Mouse (Mus musculus): ENCODE measurements around the gene Nfs1.
"Not testable (repeated sequence)": the region's sequence is repeated elsewhere in the genome, so short reads cannot be mapped to it uniquely, and the experiment has no call there.

Nfs1 gene

GRCm38 (mm10) chr2:156145486-156146130, 1.6 kb upstream of the Nfs1 start:
- DNase-seq (ENCODE audit: low read depth, low spot score), result no peak

DNA sequence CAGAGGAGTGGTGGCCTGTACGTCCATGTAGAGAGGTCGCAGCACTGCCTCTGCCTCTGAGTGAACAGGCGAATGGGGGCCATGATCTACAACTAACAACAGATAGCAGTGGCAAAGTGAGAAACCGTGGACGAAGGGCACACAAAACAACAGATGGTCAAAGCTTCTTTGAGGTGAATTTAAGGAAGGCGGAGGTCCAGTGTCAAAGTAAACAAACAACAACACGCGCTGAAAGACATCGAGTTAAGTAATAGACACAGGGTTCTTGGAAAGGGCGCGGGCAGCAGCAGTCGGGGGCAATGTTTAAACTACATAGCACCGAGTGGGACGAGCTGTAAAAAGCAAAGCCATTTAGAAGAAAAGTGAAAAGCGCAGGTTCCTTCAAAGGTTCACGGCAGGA, 619 bp downstream of the Nfs1 start:
- DNase-seq (ENCODE audit: low read depth, low spot score), result no peak

DNA sequence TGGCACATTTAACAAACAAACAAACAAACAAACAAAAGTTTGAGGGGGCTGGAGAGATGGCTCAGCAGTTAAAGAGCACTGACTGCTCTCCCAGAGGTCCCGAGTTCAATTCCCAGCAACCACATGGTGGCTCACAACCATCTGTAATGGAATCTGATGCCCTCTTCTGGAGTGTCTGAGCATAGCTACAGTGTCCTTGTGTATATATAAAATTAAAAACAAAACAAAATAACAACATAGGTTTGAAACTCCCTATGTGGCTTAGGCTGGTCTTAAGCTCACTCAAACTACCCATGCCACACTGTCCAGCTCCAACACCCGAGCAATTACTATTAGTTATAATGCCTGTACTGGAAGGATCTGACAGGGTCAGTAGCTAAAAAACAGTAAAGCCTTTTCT, 1.2 kb downstream of the Nfs1 start:
- DNase-seq (ENCODE audit: low read depth, low spot score), result no peak

- peak; percentile 30 for DNase-seq (ENCODE audit: low read depth, low spot score)
Observed at GRCm38 (mm10) chr2:156135695-156136094, 8.3 kb downstream of the Nfs1 start.

GRCm38 (mm10) chr2:156134161-156134560, 9.8 kb downstream of the Nfs1 start:
- DNase-seq (ENCODE audit: low read depth, low spot score), result no peak

- DNase-seq (ENCODE audit: low read depth, low spot score), result no peak
Observed at GRCm38 (mm10) chr2:156126992-156127391, 17.0 kb downstream of the Nfs1 start, which contains the start of gene Gm28036. Gm28036 (minus strand) TSS chr2:156127092.

GRCm38 (mm10) chr2:156123731-156124130, 20.3 kb downstream of the Nfs1 start:
- no peak for DNase-seq (ENCODE audit: low read depth, low spot score)

DNA sequence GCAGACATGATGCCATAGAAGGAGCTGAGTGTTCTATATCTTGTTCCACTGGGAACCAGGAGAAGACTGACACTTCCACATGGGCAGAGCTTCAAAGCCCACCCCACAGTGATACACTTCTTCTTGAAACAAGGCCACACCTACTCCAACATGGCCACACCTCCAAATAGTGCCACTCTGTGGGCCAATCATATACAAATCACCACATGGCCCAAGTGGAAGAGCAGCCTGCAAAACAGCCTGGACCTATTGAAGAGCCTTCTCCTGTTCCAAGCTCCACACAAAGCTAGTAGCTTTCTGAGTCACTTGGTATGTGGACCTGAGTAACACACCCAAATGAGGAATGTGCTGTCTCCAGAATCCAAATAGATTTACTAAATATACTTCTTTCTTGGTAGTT, 24.4 kb downstream of the Nfs1 start:
- DNase-seq (ENCODE audit: low read depth, low spot score), result no peak

- not testable (repeated sequence) for DNase-seq (ENCODE audit: low read depth, low spot score)
Observed at GRCm38 (mm10) chr2:156112080-156112423, 31.9 kb downstream of the Nfs1 start.

- DNase-seq (ENCODE audit: low read depth, low spot score), result peak; percentile 96
Observed at GRCm38 (mm10) chr2:156111358-156112079, 32.5 kb downstream of the Nfs1 start, which contains the start of the genes Cpne1 and Rbm12. Cpne1 (minus strand) TSS chr2:156111965. Rbm12 (minus strand) TSS chr2:156111978.

DNA sequence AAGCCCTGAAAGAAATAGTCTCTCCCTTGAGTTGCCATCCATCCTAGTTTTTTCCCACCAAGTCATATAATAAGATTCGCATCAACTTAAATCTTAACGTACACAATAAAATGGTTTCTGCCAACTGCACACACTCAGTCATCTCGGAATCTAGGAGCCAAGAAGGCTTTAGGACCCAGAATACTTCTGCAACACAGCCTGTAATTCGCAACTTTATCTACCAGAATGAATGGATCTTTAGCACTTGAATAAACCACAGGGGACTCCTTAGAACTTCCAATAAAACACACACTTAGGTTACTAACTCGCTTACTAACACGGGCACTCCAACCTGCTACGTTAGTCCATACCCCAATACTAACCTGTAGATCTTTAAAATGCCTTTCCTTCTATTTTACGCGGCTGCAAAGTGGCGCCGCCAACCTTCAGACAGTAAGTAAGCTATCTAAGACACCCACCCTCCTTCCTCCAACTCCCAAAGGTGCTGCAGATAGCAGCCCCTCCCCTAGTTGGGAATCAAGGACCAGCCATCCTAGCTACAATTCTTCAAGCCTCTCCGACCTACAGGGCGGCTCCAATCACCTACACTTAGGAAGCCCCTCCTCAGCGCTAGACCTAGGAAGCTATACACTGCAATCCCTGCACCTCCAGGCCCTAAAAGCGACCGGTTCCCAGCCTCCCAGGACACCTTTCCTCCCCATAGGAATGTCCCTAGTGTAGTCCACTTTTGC, 33.2 kb downstream of the Nfs1 start:
- DNase-seq (ENCODE audit: low read depth, low spot score), result peak; percentile 44

- DNase-seq (ENCODE audit: low read depth, low spot score), result no peak
Observed at GRCm38 (mm10) chr2:156091926-156092325, 52.1 kb downstream of the Nfs1 start.

GRCm38 (mm10) chr2:156089799-156090198, 54.2 kb downstream of the Nfs1 start:
- no peak for DNase-seq (ENCODE audit: low read depth, low spot score)

DNA sequence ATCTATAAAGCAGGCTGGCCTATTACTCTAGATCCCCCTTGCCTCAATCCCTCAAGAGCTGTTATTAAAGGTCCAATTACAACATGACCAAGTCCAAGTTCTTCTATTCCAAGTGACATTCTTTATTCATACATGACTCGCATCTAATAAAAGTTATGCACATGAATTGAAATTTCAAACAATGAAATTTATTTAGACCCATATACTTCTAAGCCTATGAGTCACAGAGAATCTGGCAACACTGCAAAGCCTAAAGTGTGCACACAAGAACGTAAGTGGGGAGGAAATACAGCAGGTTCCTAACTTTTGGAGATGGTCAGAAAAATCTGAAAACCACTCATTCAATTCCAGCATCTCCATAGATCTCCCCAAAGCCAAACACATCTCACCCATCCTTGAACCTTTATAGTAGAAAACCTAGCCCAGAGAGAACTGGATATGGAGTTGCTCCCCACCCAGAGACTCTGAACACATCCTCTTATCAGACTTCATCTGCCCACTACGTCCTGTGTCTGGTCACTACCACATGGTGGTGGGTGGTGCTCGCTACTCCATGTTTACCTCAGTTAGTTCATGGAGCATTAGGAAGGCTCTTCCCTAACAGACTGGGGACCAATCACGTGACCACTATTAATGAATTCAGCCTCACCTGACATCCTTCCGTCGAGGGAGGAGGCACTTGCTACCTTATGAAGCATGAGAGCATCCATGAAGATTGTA, 56.4 kb downstream of the Nfs1 start:
- no peak for DNase-seq (ENCODE audit: low read depth, low spot score)

DNA sequence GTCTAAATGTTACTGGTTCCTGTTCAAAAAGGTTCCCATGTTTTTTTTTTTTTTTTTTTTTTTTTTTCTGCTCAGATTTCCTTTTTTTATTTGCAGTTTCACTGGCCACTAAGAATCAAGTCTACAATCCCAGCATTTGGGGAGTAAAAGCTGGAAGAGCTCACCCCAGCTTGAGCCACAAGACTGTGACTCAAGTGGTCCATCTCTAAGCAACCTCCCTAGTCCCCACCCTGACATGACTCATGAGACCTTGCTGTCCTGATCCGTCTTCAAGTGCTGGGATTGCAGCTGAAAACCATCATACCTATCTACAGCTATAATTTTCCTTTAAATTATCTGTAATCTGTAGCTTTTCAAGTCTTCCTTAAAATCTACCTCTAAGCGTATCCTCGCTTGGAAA, 59.4 kb downstream of the Nfs1 start:
- no peak for DNase-seq (ENCODE audit: low read depth, low spot score)

DNA sequence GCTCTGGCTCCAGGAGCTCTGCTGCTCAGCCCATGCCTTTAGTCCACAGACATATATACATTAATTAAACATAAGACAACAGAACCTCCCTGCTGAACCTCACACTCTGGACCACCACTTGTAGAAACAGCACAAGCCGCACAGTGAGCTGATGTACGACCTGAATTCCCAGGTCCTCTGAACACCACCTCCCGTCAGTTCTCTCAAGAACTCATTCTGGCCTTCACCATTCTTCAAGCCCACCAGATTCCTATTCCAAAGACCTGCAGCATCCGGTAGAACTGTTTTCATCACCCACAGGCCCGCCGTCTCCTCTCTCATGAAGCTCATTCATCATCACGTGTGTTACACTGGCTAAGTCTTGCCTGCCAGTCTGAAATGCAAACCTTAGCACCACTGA, 63.6 kb downstream of the Nfs1 start:
- DNase-seq (ENCODE audit: low read depth, low spot score), result no peak

GRCm38 (mm10) chr2:156079674-156080073, 64.3 kb downstream of the Nfs1 start:
- DNase-seq (ENCODE audit: low read depth, low spot score), result no peak

- no peak for DNase-seq (ENCODE audit: low read depth, low spot score)
Observed at GRCm38 (mm10) chr2:156079183-156079560, 64.8 kb downstream of the Nfs1 start.

DNA sequence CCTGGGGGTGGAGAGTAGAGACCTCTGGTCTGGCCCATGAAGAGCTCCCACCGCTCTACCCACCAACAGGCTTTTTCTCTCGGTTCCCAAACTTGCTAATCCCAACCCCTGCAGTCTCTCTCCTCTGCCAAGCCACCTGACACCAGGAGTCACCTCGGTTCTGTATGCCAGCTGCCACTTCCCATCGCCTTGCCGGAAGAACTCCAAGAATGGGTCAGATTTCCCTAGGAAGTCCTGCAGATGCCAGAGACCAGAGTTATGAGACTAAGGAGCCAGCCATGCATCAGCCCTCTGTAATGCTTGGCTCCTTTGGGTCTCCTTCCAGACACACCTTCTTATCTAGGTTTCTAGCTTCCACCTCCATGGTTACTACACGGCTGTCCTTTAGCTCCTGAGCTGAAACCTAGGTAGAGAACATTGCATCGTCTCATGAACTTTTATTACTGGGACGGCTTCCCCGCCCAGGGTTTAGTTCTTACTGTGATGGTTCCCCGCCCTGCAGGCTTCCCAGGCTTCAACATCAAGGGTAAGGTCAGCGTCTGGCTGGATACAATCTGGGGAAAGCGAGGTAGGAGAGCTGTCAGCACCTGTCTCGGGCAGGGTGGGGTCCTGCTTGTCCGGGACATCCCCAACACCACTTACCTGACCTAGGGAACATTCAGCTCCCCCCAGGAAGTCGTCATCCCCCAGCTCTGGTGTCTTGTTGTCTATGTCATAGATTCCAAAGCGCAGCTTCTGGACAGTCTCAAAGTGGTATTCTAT, 65.4 kb downstream of the Nfs1 start:
- DNase-seq (ENCODE audit: low read depth, low spot score), result no peak

DNA sequence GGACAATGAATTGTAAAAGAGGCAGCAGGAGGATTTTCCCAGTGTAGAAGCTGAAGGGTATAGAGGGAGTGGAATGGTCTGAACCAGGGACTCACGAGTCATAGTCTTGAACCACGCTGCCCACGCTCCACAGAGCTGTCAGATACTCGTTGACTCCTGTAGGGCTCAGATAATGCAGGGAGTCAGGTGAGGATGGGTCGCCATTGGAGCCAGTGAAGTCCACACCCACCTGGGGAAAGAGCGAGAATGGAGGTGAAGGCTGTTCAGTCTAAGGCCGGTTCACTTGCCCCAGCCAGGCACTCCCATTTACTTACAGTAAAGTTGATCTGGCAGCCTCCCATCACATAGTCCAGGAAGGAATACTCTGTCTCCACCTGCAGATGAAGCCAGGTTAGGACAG, 66.5 kb downstream of the Nfs1 start:
- no peak for DNase-seq (ENCODE audit: low read depth, low spot score)

- DNase-seq (ENCODE audit: low read depth, low spot score), result no peak
Observed at GRCm38 (mm10) chr2:156073725-156074124, 70.3 kb downstream of the Nfs1 start.
